Mouse (Mus musculus): ENCODE data around the gene Nme7.

DNA sequence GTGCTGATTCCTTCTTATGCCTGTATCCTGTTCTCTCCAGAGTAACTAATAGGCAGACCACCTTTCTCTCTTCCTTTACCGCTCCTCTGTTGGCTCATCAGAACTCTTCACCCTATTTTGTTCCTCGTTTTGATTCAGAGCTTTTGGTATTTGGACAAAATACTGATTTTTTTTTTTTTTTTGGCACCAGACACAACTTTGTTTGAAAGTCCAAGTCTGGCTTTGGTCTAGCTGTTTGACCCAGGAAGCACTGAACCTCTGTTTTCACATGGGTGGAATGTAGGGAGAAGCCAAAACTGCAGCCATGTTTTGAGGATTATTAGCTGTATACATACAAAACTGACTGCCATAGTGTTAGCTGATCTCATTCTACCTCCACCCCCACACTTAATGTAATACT lies 21.0 kb downstream of the Nme7 start:
- TF ChIP-seq CTCF (IDR thresholded peaks at IDR 0.05; ENCODE audit: extremely low read depth, insufficient read depth, low read length) (no peak), POLR2A (IDR thresholded peaks at IDR 0.05; ENCODE audit: extremely low read depth, insufficient read depth, low read length) (no peak)
